Mouse (Mus musculus) heart, embryonic 10.5 days (tissue): ENCODE data around the gene Nup188. TPM values are rescaled to one million over a fixed set of nuclear protein-coding genes. Genes with fewer than 3 reads are reported as not detected.

Experiments
- DNase-seq: peaks from one replicate; pipeline ENCODE4 v3.0.0-alpha.2; 2017; ENCODE audit warnings: low spot score
- H3K27ac ChIP-seq: fragments of 300-500 bp; sonication (generic); 2 replicates; pipeline ENCODE4 v1.5.1; 2016; ENCODE audit warnings: mild to moderate bottlenecking
- H3K27me3 ChIP-seq: fragments of 300-500 bp; sonication (generic); 2 replicates; pipeline ENCODE4 v1.6.1; 2016; ENCODE audit warnings: mild to moderate bottlenecking; ENCODE audit not compliant: poor library complexity, insufficient read depth, severe bottlenecking
- H3K36me3 ChIP-seq: fragments of 300-500 bp; sonication (generic); 2 replicates; pipeline ENCODE4 v1.6.1; 2016; ENCODE audit warnings: mild to moderate bottlenecking, moderate library complexity
- H3K4me1 ChIP-seq: fragments of 300-500 bp; sonication (generic); 2 replicates; pipeline ENCODE4 v1.6.1; 2016; ENCODE audit warnings: mild to moderate bottlenecking
- H3K4me3 ChIP-seq: fragments of 300-500 bp; sonication (generic); 2 replicates; pipeline ENCODE4 v1.5.1; 2016; ENCODE audit warnings: mild to moderate bottlenecking, moderate library complexity
- H3K9me3 ChIP-seq: fragments of 300-500 bp; sonication (generic); 2 replicates; pipeline ENCODE4 v1.6.1; 2016; ENCODE audit warnings: mild to moderate bottlenecking, moderate library complexity
- WGBS: fragments of 180-500 bp; shearing (Covaris S2); methylation state at CpG from one replicate; pipeline ENCODE4 v1.1.7; 2016; 5-methylcytosine and 5-hydroxymethylcytosine counted together
- polyA plus RNA-seq: library from polyadenylated mRNA; unstranded; fragments of >200 nt; fragmentation: Nextera tagmentation; extraction: Ambion mirVana; gene quantifications from 2 replicates; pipeline ENCODE4 v1.2.1, GENCODE M21; 2016

The Nup188 gene
- polyA plus RNA-seq, 1 experiment from 2014 or later, result 46.5 TPM

DNA sequence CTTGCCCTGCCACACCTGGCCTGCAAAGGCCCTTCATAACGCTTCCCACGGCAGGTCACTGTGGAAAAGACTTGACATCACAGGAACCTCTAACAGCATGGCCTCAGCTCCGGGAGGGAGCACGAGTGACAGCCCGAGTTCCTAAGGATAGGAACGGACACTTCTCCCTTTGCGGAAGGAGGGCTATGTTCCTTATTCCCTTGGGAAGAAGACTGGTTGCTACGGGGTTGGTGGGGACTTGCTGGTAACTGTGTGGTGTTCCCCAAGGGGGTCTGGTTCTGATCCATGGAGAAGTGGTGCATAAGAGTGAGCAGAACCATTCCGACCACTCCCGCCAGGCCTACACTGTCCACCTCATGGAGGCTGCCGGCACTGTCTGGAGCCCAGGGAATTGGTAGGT, 5.5 kb upstream of the Nup188 start, which contains the start of gene Gm28038:
Gm28038 (plus strand) TSS at position 301 of the 400 bp plus-strand sequence.
- DNase-seq, result no peak
- Histone ChIP-seq H3K9me3 (no peaks in the 10 kb centered on the region), H3K27me3 (no peaks in the 10 kb centered on the region), H3K27ac (no peak within 1 kb of the TSS), H3K4me3 (no peak within 1 kb of the TSS), H3K4me1 (peaks cover 12% of the 10 kb centered on the region), H3K36me3 (peaks cover 13% of the 10 kb centered on the region; the same call in 1 of the 2 replicates)
- 89% methylated on average over 11 of the region's 11 CpGs for WGBS

DNA sequence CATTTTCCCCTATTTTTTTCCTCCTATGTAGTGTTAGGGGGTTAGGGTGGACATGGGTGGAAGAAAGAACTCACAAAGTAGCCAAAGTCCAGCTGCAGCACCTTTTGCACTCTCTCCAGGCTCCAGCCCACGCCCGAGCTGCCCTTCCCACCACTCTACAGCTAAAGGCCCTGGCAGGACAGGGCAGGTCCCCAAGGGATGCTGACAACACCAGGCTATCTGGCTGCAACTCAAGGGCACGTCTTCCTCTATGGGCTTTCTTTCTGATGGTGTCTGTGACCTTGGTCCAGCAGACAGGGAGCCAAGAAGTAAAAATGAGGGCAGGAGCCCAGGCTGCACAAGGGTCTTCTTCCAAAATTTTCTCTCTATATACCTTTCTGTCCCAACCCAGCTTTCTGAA, 4.5 kb upstream of the Nup188 start:
- Histone ChIP-seq H3K27me3 (no peaks in the 10 kb centered on the region), H3K36me3 (peaks cover 13% of the 10 kb centered on the region; the same call in 1 of the 2 replicates), H3K4me3 (no peak overlapping the region), H3K4me1 (peaks cover 13% of the 10 kb centered on the region), H3K9me3 (no peaks in the 10 kb centered on the region), H3K27ac (no peak overlapping the region)
- no peak for DNase-seq
- WGBS, result 73% methylated on average over 3 of the region's 3 CpGs

DNA sequence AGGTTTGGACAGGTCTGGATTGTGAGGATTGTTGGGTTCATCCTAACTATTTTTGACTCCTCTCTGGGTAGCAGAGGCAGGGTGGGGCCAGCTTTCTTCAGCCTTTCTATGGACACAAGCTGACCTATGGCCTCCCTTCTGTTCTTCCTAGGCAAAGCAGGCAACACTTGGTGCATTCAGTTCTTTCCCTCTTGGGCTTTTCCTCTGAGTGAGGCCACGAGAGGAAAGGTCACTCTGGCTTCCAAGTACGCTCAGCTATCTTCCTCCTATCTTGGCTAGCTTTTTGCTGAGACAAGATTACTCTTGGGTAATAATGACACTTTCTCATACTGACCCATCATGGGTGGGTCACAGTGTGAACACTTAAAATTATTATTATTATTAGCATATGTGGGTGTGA, 3.0 kb upstream of the Nup188 start:
- Histone ChIP-seq H3K36me3 (peaks cover 13% of the 10 kb centered on the region; the same call in 1 of the 2 replicates), H3K4me3 (no peak overlapping the region), H3K27ac (no peak overlapping the region), H3K9me3 (no peaks in the 10 kb centered on the region), H3K4me1 (peaks cover 23% of the 10 kb centered on the region), H3K27me3 (no peaks in the 10 kb centered on the region)
- no peak for DNase-seq
- 86% methylated on average over 2 of the region's 2 CpGs for WGBS

DNA sequence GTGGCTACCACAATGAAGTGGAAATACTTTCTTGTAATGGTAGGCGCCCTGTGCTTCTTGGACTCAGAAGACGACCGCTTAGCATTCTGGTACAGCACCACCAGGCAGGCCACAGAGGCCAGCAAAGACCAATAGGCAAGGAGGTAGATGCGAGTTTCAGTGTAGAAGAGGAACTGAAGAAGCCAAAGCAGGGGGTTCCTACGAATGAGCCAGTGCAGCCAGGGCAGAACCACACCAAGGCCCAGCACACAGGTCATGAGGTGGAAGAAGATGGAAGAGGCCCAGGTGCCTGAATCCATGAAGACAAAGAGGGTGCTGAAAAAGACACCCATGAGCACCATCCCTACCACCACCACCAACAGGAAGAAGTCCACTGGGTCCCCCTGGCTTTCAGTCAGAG, 1.2 kb upstream of the Nup188 start:
- Histone ChIP-seq H3K4me3 (peak overlapping the region; percentile 97), H3K9me3 (no peaks in the 10 kb centered on the region), H3K4me1 (peaks cover 23% of the 10 kb centered on the region), H3K27ac (no peak overlapping the region), H3K36me3 (peaks cover 18% of the 10 kb centered on the region), H3K27me3 (no peaks in the 10 kb centered on the region)
- no peak for DNase-seq
- 88% methylated on average over 5 of the region's 5 CpGs for WGBS

DNA sequence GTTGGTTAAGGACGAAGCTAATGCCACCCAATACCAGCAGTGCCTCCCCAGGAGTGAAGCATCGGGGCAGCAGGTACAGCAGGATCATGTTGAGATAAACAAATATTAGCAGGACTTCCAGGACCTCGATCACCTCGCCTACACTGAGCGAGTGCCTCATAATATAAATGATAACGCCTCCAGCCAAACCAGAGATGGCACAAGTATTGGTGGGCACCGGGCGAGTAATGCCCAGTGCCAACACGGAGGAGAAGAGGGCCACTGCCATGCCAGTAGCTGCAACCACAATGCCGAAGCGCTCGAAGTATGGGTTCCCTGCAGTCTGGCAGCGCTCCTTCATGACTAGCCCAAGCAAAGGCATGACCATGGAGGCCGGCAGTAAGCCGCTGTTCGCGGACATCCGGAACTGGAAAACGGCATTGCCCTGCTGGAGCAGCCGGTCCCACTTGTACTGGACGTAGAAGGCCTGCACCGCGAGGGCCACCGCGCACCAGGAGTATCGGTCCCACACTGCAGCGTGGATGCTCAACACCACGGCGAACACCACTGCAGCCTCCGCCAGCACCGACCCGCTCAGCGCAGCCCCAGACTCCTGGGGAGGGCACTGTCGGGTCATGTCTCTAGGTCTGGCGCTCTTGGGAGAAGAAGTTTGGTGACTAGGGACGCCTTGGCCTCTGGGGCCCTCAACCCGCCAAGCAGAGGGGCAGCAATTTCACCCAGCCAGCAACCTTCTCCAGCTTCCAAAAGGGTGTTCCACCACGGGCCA, 598 bp upstream of the Nup188 start:
- Histone ChIP-seq H3K4me3 (peak overlapping the region; percentile 97), H3K27me3 (no peaks in the 10 kb centered on the region), H3K9me3 (no peaks in the 10 kb centered on the region), H3K4me1 (peaks cover 23% of the 10 kb centered on the region), H3K27ac (peak overlapping the region; percentile 94), H3K36me3 (peaks cover 23% of the 10 kb centered on the region)
- no peak for DNase-seq
- 13% methylated on average over 38 of the region's 38 CpGs for WGBS

DNA sequence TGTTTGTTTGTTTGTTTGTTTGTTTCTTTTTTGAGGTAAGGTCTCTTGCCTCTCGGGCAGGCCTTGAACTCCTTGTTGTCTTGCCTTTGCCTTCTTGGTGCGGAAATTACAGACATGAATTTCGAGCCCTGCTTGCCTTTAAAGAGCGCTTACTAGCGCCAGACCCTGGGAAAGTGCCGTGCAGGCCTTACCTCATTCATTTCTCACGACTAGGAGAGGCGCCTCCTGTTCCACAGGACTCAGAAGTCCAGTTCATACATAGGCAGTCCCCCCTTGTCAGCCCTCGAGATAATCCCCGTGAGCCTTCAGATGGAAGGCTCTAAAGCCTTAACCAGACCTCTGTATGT, 803 bp downstream of the Nup188 start:
- Histone ChIP-seq H3K36me3 (peaks cover 23% of the 10 kb centered on the region), H3K4me3 (peak overlapping the region; percentile 97), H3K9me3 (no peaks in the 10 kb centered on the region), H3K27me3 (no peaks in the 10 kb centered on the region), H3K4me1 (peaks cover 23% of the 10 kb centered on the region), H3K27ac (peak overlapping the region; percentile 94)
- no peak for DNase-seq
- WGBS, result under 1% methylated on average over 10 of the region's 10 CpGs

DNA sequence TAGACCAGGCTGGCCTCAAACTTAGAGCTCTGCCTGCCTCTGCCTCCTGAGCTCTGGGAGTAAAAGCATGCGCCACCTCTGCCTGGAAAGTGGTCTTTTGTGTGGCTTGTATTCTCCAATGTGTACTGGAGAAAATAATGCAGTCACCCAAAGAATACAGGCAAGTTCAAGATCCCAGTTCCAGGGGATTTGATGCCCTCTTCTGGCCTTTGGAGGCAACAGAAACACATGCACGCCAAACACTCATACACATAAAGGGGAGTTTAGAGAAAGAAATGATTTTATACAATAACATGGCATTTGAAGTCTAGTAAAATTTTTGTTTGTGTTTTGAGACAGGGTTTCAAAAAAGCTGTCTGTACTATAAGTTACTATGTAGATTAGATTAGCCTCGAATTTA, 13.3 kb downstream of the Nup188 start:
- H3K27ac ChIP-seq, result no peak overlapping the region
- H3K36me3 ChIP-seq, result peaks cover 81% of the 10 kb centered on the region
- H3K4me3 ChIP-seq, result no peak overlapping the region
- H3K9me3 ChIP-seq, result no peaks in the 10 kb centered on the region
- 76% methylated on average over 3 of the region's 3 CpGs for WGBS
- no peak for DNase-seq
- no peaks in the 10 kb centered on the region for H3K27me3 ChIP-seq
- no peaks in the 10 kb centered on the region for H3K4me1 ChIP-seq

DNA sequence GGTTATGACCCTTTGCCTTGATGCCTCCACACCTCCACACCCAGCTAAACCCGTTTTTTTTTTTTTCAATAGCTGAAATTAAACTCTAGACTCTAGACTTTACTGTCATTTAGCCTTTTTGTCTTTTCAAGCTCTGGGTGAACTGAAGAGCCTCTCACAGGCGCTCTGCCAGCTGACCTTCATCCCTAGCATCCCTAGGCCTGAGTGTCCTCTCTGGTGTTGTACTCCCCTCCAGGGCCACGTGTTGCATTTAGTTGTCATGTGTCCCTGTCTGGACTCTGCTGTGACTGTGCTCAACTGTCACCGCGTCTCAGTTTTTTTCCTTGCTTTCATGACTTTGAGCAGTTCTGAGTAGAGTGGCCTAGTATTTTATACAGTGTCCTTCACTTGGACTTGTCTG, 13.8 kb downstream of the Nup188 start:
- Histone ChIP-seq H3K4me1 (no peaks in the 10 kb centered on the region), H3K27me3 (no peaks in the 10 kb centered on the region), H3K4me3 (no peak overlapping the region), H3K9me3 (no peaks in the 10 kb centered on the region), H3K27ac (no peak overlapping the region), H3K36me3 (peaks cover 85% of the 10 kb centered on the region)
- no peak for DNase-seq
- WGBS, result 90% methylated on average over 5 of the region's 5 CpGs

DNA sequence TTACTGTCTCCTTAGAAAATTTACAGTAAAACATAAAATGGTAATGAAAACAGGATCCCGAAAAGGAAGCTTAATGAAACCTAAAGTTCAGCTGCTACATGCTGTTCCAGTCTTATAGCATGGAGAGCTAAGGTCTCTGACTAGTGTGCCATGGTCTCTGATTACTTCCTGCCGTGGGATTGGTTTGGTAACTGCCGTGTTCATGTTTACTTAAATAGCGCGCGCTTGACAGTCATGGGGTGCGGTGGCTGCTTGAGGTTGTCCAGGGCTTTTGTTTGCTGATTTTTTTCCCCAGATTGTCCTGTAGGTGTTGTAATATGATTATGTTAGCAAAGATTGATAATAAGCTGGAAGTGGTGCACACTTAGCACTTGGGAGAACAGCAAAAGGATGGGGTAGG, 19.9 kb downstream of the Nup188 start:
- H3K36me3 ChIP-seq, result peaks cover 99% of the 10 kb centered on the region
- no peaks in the 10 kb centered on the region for H3K9me3 ChIP-seq
- no peak overlapping the region for H3K27ac ChIP-seq
- no peak overlapping the region for H3K4me3 ChIP-seq
- 97% methylated on average over 7 of the region's 7 CpGs for WGBS
- no peak for DNase-seq
- H3K27me3 ChIP-seq, result no peaks in the 10 kb centered on the region
- no peaks in the 10 kb centered on the region for H3K4me1 ChIP-seq

DNA sequence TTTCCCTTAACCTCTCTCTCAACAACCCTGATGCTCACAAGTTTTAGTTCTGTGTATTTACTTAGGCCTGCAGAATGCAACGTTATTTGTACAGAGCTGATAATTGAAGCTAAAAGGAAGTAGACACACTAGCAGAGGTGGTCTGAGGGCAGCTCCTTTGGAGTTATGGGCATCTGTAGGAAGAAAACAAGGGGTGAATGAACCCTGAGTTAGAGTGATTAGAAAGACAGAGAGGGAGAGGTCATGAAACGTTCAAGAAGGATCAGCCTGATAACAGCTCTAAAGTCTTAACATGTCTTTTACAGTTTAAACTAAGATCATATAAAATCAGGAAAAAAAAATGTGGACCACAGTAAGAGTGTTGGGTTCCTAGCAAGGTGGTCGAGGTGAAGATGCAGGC, 23.2 kb downstream of the Nup188 start:
- H3K36me3 ChIP-seq, result peaks cover 97% of the 10 kb centered on the region
- no peak for DNase-seq
- 83% methylated on average over 3 of the region's 3 CpGs for WGBS

DNA sequence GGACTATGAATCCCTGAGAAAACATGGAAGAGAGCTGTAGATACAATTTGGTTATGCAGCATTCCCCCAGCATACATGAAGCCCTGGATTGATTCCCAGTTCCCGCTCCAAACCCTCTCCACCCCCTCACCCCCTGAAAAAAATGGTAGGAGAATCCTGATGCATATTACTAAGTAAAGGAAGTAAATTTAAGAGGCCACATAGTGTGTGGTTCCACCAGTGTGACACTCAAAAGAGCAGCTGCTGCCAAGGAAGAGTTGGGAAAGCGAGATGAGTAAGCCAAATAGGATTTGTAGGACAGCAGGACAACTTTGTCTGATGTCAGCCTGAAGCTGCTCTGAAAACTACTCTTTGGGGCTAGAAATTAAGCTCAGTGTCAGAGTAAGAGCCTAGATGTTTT, 25.3 kb downstream of the Nup188 start:
- H3K4me1 ChIP-seq, result no peaks in the 10 kb centered on the region
- H3K27ac ChIP-seq, result no peak overlapping the region
- H3K9me3 ChIP-seq, result no peaks in the 10 kb centered on the region
- DNase-seq, result no peak
- no peak overlapping the region for H3K4me3 ChIP-seq
- H3K27me3 ChIP-seq, result no peaks in the 10 kb centered on the region
- WGBS, result 90% methylated on average over 2 of the region's 2 CpGs
- H3K36me3 ChIP-seq, result peaks cover 97% of the 10 kb centered on the region

More for the DNA sequence above, 23.2 kb downstream of the Nup188 start:
- Histone ChIP-seq H3K9me3 (no peaks in the 10 kb centered on the region), H3K27me3 (no peaks in the 10 kb centered on the region), H3K27ac (no peak overlapping the region), H3K4me3 (no peak overlapping the region), H3K4me1 (no peaks in the 10 kb centered on the region)

DNA sequence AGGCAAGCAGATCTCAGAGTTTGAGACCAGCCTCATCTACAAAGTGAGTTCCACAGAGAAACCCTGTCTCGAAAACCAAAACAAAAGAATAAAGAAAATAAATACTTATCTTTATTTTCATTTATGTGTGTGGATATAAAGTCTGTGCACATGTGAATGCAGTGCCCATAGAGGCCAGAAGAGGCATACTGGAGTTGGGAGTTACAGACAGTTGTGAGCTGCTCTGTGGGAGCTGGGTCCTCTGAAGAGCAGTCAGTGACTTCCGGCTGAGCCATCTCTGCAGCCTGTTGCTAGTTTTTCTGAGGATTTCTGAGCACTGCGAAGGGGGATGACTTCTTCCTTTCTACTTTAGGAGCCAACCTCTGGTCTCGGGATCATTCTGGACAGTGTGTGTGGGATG, 29.9 kb downstream of the Nup188 start:
- no peaks in the 10 kb centered on the region for H3K27me3 ChIP-seq
- H3K36me3 ChIP-seq, result peaks cover 93% of the 10 kb centered on the region
- H3K4me3 ChIP-seq, result no peak overlapping the region
- DNase-seq, result no peak
- no peaks in the 10 kb centered on the region for H3K9me3 ChIP-seq
- H3K27ac ChIP-seq, result no peak overlapping the region
- H3K4me1 ChIP-seq, result no peaks in the 10 kb centered on the region
- 93% methylated on average over 4 of the region's 4 CpGs for WGBS

DNA sequence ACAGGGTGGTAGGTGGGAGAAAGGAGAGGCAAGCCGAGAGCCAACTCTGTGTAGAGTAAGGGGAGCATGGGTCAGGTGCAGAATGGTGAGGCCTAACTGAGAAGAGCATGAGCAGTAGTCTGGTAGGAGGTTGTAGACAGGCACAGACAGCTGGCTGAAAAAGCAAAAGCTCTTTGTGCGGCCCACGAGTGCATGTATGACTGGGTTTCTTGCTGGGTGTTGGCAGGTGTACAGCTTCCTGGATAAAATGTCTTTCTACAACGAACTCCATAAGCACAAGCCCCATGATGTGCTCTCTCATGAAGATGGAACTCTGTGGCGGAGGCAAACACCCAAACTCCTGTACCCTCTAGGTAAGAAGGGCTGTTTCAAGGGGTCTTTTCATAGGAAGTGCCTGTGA, 30.8 kb downstream of the Nup188 start:
- Histone ChIP-seq H3K27me3 (no peaks in the 10 kb centered on the region), H3K4me3 (no peak overlapping the region), H3K27ac (no peak overlapping the region), H3K36me3 (peaks cover 95% of the 10 kb centered on the region), H3K4me1 (no peaks in the 10 kb centered on the region), H3K9me3 (no peaks in the 10 kb centered on the region)
- WGBS, result 90% methylated on average over 5 of the region's 5 CpGs
- no peak for DNase-seq

DNA sequence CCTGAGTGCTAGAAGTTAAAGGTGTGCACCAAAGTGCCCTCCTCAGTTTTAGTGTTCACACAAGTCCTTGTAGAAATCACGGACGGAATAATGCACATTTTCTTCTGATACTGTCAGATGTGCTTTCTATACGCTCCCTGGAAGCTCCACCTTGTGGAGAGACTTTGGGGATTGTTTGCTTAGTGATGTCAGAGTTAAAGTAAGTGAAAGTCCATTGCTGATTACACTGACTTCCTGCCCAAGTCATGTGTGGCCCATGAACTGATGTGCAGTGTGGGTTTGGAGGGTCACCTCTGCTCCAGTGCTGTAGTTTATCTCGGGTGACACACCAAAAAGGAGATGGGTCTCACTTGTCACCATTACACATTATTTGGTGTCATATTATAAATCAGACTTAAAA, 33.1 kb downstream of the Nup188 start:
- WGBS, result 83% methylated on average over 4 of the region's 4 CpGs
- H3K27ac ChIP-seq, result no peak overlapping the region
- no peaks in the 10 kb centered on the region for H3K4me1 ChIP-seq
- peaks cover 95% of the 10 kb centered on the region for H3K36me3 ChIP-seq
- H3K9me3 ChIP-seq, result no peaks in the 10 kb centered on the region
- H3K27me3 ChIP-seq, result no peaks in the 10 kb centered on the region
- DNase-seq, result no peak
- H3K4me3 ChIP-seq, result no peak overlapping the region
